Mouse (Mus musculus) CH12.LX (cell line): ENCODE data around the gene Ipo8. TPM values are rescaled to one million over a fixed set of nuclear protein-coding genes. Genes with fewer than 3 reads are reported as not detected.

Experiments used
- DNase-seq: peaks from one replicate; pipeline ENCODE4 v3.0.0-alpha.2; 2013; ENCODE audit errors: extremely low read depth
- H3K27ac ChIP-seq: 2 replicates; pipeline ENCODE4 v1.5.1; 2012; ENCODE audit warnings: low read depth, mild to moderate bottlenecking, control low read depth, moderate library complexity; ENCODE audit not compliant: insufficient read depth
- H3K27me3 ChIP-seq: replicated peaks from 2 replicates; pipeline ENCODE3; 2012; ENCODE audit warnings: inconsistent platforms
- H3K36me3 ChIP-seq, 2 experiments: replicated peaks in 1 of 2; 2 replicates each; pipeline versions ENCODE3 to v1.6.1; 2012; ENCODE audit warnings: inconsistent platforms in 1 of 2, low read length in 1 of 2, mild to moderate bottlenecking in 1 of 2, mixed read lengths in 1 of 2, moderate library complexity in 1 of 2; ENCODE audit not compliant: control insufficient read depth in 1 of 2, insufficient read depth in 1 of 2
- H3K4me1 ChIP-seq, 2 experiments: 2 replicates each; pipeline ENCODE4 v1.6.1; 2012; ENCODE audit warnings: inconsistent platforms in 1 of 2, moderate library complexity in 1 of 2; ENCODE audit not compliant: insufficient read depth in 2 of 2, control insufficient read depth in 1 of 2
- H3K4me2 ChIP-seq: 2 replicates; pipeline ENCODE4 v1.6.1; 2012; ENCODE audit warnings: low read depth, mild to moderate bottlenecking, control low read depth; ENCODE audit not compliant: poor library complexity, insufficient read depth, severe bottlenecking
- H3K4me3 ChIP-seq, 3 experiments: fragments of 150-350 bp in 1 of 3; sonication (generic) in 1 of 3; replicated peaks in 1 of 3; 2 replicates each; pipeline versions ENCODE3 to v1.5.1; 2011 to 2012; ENCODE audit warnings: low read depth in 2 of 3, low read length in 2 of 3, mild to moderate bottlenecking in 2 of 3, moderate library complexity in 2 of 3, control low read depth in 1 of 3, improper control_type of control experiment in 1 of 3, inconsistent platforms in 1 of 3, mixed read lengths in 1 of 3; ENCODE audit not compliant: poor library complexity in 1 of 3
- H3K79me2 ChIP-seq: replicated peaks from 2 replicates; pipeline ENCODE4 v1.6.1; 2012; ENCODE audit warnings: mild to moderate bottlenecking, moderate library complexity; ENCODE audit not compliant: control insufficient read depth, poor library complexity, insufficient read depth, severe bottlenecking; ENCODE audit errors: extremely low read depth
- H3K9ac ChIP-seq: 2 replicates; pipeline ENCODE4 v1.6.1; 2012; ENCODE audit warnings: low read depth, mild to moderate bottlenecking, control low read depth, moderate library complexity; ENCODE audit not compliant: insufficient read depth
- H3K9me3 ChIP-seq: replicated peaks from 2 replicates; pipeline ENCODE3; 2012; ENCODE audit warnings: low read length, inconsistent platforms, mixed read lengths
- CTCF ChIP-seq, 2 experiments: IDR thresholded peaks in 1 of 2; conservative IDR thresholded peaks in 1 of 2; 2 replicates each; pipeline ENCODE4 v1.5.1; 2011 to 2012; ENCODE audit warnings: low read depth in 2 of 2, low read length in 2 of 2, improper control_type of control experiment in 1 of 2, inconsistent platforms in 1 of 2, mild to moderate bottlenecking in 1 of 2, moderate library complexity in 1 of 2
- JUN ChIP-seq: IDR thresholded peaks from 2 replicates; pipeline ENCODE4 v1.6.1; 2011; ENCODE audit warnings: low read depth, mild to moderate bottlenecking, low read length, improper control_type of control experiment, moderate library complexity; ENCODE audit not compliant: insufficient read depth
- KAT2A ChIP-seq: IDR thresholded peaks from 2 replicates; pipeline ENCODE4 v1.6.1; 2012; ENCODE audit warnings: low read length, improper control_type of control experiment, inconsistent platforms; ENCODE audit not compliant: insufficient replicate concordance
- MAFK ChIP-seq: IDR thresholded peaks from 2 replicates; pipeline ENCODE4 v1.6.1; 2011; ENCODE audit warnings: low read length, improper control_type of control experiment; ENCODE audit not compliant: insufficient replicate concordance
- MAX ChIP-seq: IDR thresholded peaks from 2 replicates; pipeline ENCODE4 v1.6.1; 2011; ENCODE audit warnings: low read length, improper control_type of control experiment
- MYC ChIP-seq: IDR thresholded peaks from 2 replicates; pipeline ENCODE4 v1.6.1; 2011; ENCODE audit warnings: low read depth, mild to moderate bottlenecking, improper control_type of control experiment, low read length
- NRF1 ChIP-seq: IDR thresholded peaks from 2 replicates; pipeline ENCODE4 v1.6.1; 2014; ENCODE audit warnings: low read depth, mild to moderate bottlenecking, inconsistent platforms, low read length, improper control_type of control experiment, moderate library complexity
- POLR2AphosphoS2 ChIP-seq: IDR thresholded peaks from 2 replicates; pipeline ENCODE4 v1.6.1; 2011; ENCODE audit warnings: low read depth, low read length, improper control_type of control experiment
- USF2 ChIP-seq: conservative IDR thresholded peaks from 2 replicates; pipeline ENCODE4 v1.6.1; 2011; ENCODE audit warnings: low read depth, low read length, improper control_type of control experiment
- ZMIZ1 ChIP-seq: IDR thresholded peaks from 2 replicates; pipeline ENCODE4 v1.6.1; 2012; ENCODE audit warnings: low read depth, mild to moderate bottlenecking, inconsistent platforms, low read length, improper control_type of control experiment
- dilution Hi-C: fragments of 300-500 bp; cut with MboI; formaldehyde crosslinking; loops from 2 replicates; pipeline ENCODE4 v1.14.3; 2020; ENCODE audit warnings: low sequenced_read_pairs; ENCODE audit not compliant: extremely low pct_unique_long_range_greater_than_20kb, extremely low pct_ligation_motif_present
- in situ Hi-C: fragments of 300-500 bp; cut with MboI; formaldehyde crosslinking; loops from 3 replicates; pipeline ENCODE4 v1.14.3; 2019; ENCODE audit warnings: low sequenced_read_pairs, low pct_ligation_motif_present, low pct_unique_long_range_greater_than_20kb, mixed read lengths
- polyA plus RNA-seq: library from polyadenylated mRNA; unstranded; fragments of >175 nt; gene quantifications from 2 replicates; pipeline ENCODE4 v1.2.1, GENCODE M21; 2012; ENCODE audit warnings: low read depth; ENCODE audit not compliant: insufficient read length
- total RNA-seq, 2 experiments: library from RNA; depleted of rRNA; stranded (reverse); fragments of 300-350 nt in 1 of 2; fragments of >200 nt in 1 of 2; gene quantifications; 2 replicates each; pipeline ENCODE4 v1.2.3; 2012 to 2014

Gene Ipo8
- total and polyA plus RNA-seq, 3 experiments = 15.0 to 23.6 (median 17.6) TPM

- dilution Hi-C loops = no loop called here
Measured at GRCm38 (mm10) chr6:148873911-148874310, 42.6 kb upstream of the Ipo8 start.

GRCm38 (mm10) chr6:148845629-148846028, 14.4 kb upstream of the Ipo8 start:
- Histone ChIP-seq H3K27ac (no peak overlapping the region), H3K27me3 (no peaks in the 10 kb centered on the region), H3K4me1 (no peaks in the 10 kb centered on the region), H3K9me3 (no peaks in the 10 kb centered on the region), H3K4me3 (no peak overlapping the region)
- no peak for DNase-seq
- TF ChIP-seq MAFK = peak; percentile 71
- TF ChIP-seq KAT2A = no peak
- TF ChIP-seq, all 38 proteins: peak for 1
- no peaks in the 10 kb centered on the region for H3K36me3 ChIP-seq
- no peak overlapping the region for H3K4me2 ChIP-seq
- in situ Hi-C loops = no loop called here
- H3K79me2 ChIP-seq = no peaks in the 10 kb centered on the region
- dilution Hi-C loops = no loop called here
- H3K9ac ChIP-seq = no peak overlapping the region

More at GRCm38 (mm10) chr6:148873911-148874310, 42.6 kb upstream of the Ipo8 start:
- Histone ChIP-seq H3K27me3 (no peaks in the 10 kb centered on the region), H3K9me3 (no peaks in the 10 kb centered on the region), H3K4me2 (no peak overlapping the region), H3K36me3 (no peaks in the 10 kb centered on the region), H3K4me3 (no peak overlapping the region), H3K79me2 (no peaks in the 10 kb centered on the region), H3K9ac (no peak overlapping the region), H3K27ac (no peak overlapping the region), H3K4me1 (no peaks in the 10 kb centered on the region)
- in situ Hi-C loops = no loop called here
- no peak for DNase-seq
- TF ChIP-seq MAX (no peak), POLR2AphosphoS2 (no peak), JUN (no peak), ZMIZ1 (no peak), USF2 (no peak), NRF1 (no peak), CTCF (conservative IDR thresholded peaks at IDR 0.05 in 1 of 2, IDR thresholded peaks at IDR 0.05 in 1 of 2; ENCODE audit: low read depth in 2 of 2, low read length in 2 of 2) (no peak)

GRCm38 (mm10) chr6:148841760-148842159, 10.5 kb upstream of the Ipo8 start:
- H3K27ac ChIP-seq = no peak overlapping the region
- H3K9me3 ChIP-seq = no peaks in the 10 kb centered on the region
- dilution Hi-C loops (no loop called here), in situ Hi-C loops (no loop called here)
- H3K9ac ChIP-seq = no peak overlapping the region
- no peaks in the 10 kb centered on the region for H3K36me3 ChIP-seq
- H3K4me1 ChIP-seq = no peaks in the 10 kb centered on the region
- no peak overlapping the region for H3K4me2 ChIP-seq
- H3K79me2 ChIP-seq = no peaks in the 10 kb centered on the region
- H3K27me3 ChIP-seq = no peaks in the 10 kb centered on the region
- no peak for DNase-seq
- TF ChIP-seq MAFK = peak; percentile 88
- no peak for TF ChIP-seq MYC
- no peak overlapping the region for H3K4me3 ChIP-seq
